Mouse (Mus musculus) ZHBTc4 (cell line): ENCODE results near the gene Pard3b.

Experiments
- DNase-seq: peaks from one replicate; pipeline ENCODE4 v3.0.0-alpha.2; 2011; ENCODE audit warnings: low read depth, low spot score

Gene Pard3b

GRCm38 (mm10) chr1:62244191-62244984 is 605.8 kb downstream of the Pard3b start:
- DNase-seq: no peak

DNA sequence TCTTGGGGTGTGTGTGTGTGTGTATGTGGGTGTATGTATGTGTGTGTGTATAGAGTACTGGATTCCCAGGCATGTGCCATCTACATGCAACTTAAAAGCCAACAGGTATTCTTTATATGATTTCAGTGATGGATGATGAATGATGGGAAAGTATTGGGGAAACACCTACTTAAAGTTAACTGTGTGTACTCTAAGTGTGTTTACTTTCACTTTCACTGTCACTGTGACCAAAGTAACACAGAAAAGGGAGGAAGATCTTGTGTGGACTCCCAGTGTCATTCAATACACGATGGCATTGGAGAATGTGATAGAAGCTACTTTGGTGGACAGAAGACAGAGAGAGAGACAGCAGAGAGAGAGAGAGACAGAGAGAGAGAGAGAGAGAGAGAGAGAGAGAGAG is 613.8 kb downstream of the Pard3b start:
- no peak for DNase-seq

GRCm38 (mm10) chr1:62254316-62254715 is 615.7 kb downstream of the Pard3b start:
- no peak for DNase-seq

- no peak for DNase-seq
Measured at GRCm38 (mm10) chr1:62254888-62255287, 616.3 kb downstream of the Pard3b start.

DNA sequence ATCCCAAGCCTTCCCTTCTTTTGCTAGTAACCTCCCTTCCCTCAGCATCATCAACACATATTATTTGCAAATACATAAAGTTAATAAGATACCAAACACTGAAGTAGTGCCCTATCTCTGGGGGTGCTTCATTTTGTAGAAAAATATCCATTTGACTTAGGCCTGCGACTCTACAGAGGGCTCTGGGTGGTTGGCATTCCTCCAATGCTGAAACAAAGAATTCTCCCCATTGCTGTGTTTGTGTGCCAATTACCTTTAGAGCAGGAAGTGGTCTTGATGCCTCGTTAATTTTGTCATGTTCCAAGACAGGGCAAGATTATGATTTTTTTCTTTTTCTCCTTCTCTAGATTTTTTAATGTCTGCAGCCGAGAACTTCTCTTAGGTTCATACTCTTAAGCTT is 637.8 kb downstream of the Pard3b start:
- no peak for DNase-seq

GRCm38 (mm10) chr1:62278586-62278985 is 640.0 kb downstream of the Pard3b start:
- DNase-seq: no peak

DNA sequence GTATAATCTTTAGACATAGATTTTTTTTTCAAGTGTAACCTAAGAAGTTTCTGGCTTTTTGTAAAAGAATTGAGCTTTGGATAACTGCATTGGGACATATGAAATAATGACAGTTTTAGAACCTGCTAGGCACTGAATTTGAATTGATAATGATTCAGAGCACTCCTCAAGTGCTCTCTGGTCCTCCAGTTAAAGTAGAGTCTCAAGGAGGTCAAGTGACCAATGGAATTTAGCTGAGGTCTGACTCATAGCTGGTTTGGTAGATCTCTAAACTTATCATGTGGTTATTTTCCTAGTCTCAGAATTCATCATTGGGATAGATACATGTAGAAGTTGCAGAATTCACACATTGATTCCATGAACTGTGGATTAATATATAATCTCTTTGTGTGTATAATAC is 642.0 kb downstream of the Pard3b start:
- no peak for DNase-seq

DNA sequence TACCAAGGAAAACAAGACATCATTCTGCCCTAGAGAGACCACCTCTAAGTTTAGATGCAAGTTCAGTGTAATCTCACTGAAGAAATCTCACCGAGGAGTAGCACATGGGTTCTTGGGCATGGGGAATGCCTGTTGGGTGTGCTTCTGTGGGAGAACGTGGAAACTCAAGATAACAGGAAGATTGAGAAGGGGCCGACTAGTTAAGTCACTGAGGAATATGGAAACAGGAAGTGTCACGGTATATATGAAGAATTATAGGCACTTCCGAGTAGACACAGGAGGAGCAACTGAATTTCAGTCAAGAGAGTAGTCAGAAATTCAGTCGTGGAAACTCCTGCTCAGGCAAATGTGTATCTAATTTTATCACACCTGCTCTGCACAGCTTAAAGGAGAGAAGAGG is 644.2 kb downstream of the Pard3b start:
- no peak for DNase-seq

GRCm38 (mm10) chr1:62283624-62284023 is 645.0 kb downstream of the Pard3b start:
- DNase-seq: no peak

GRCm38 (mm10) chr1:62309376-62309775 is 670.8 kb downstream of the Pard3b start:
- no peak for DNase-seq

GRCm38 (mm10) chr1:62325237-62325636 is 686.6 kb downstream of the Pard3b start:
- DNase-seq: peak; percentile 16

DNA sequence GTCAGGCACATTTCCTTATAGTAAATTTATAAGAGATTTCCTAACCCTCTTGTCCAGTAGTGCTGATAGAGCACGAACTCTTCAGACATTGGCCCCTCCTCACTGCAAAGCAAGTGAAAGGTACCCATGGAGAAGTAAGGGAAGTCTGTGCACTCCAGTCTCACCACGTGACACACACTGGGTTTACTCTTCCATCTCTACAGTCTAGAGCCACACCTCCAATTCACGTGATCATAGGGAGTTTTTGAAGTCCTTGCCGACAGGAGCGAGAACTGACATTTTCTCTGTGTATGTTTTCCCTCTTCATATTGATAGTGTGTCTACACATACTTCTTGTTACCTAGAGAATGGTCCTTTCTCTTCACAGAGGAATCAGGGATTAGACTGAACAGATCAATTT is 689.1 kb downstream of the Pard3b start:
- DNase-seq: no peak

DNA sequence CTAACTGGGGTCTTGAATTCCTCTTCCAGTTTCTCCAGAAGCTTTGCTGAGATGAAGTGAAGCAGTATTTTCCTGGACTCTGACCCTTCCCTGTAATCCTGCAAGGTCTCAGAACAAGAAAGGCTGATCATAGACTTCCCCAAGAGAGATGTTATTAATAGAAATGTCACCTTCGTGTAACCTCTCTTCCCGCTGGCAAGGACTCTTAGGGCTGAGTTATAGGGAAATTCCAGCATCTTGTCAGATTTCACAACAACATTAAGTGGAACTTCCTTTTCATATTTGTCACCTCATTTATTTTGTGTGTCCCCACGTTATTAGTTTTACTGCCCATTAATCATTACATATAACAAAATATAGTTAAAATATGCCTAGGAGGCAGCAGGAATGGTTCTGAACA is 690.2 kb downstream of the Pard3b start:
- no peak for DNase-seq

- no peak for DNase-seq
Measured at GRCm38 (mm10) chr1:62333016-62333415, 694.4 kb downstream of the Pard3b start.

- no peak for DNase-seq
Measured at GRCm38 (mm10) chr1:62334196-62334595, 695.6 kb downstream of the Pard3b start.

- DNase-seq: no peak
Measured at GRCm38 (mm10) chr1:62340261-62340660, 701.6 kb downstream of the Pard3b start.

DNA sequence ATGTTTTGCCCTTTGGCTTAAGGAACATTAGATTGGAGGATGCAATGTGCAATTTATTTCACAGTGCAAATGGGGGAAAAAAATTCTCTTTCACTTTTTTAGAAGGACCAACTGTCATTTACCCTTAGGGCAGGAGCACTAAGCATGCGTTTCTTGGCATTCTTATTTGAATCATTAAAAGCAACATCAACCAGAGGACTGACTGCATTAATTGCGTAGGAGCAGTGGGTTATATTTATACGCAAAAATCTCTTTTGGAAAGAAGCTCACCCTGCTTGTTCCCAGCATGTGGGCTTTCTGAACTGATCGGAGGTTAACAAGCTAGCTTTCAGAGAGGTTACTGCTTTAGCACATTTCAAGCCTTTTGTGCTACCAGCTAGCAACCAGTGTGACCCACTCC is 705.7 kb downstream of the Pard3b start:
- DNase-seq: no peak

DNA sequence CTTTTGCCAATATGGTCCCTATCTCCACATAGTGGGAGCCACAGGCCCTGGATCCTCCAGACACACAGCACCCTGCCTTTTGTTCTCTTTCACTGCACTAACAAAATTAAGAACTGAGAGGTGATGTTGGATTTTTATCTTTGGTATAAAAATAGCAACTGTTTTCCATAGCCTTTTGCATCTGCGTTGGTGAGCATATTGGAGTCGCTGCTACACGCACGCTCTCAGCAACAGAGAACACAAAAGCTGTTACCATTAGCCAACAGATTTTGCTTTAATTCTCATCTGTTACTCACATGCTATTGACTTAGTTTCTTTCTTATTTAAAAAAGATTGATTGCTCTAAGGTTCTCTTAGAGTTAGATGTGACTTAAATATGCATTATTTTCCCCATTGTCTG is 709.7 kb downstream of the Pard3b start:
- no peak for DNase-seq

- DNase-seq: no peak
Measured at GRCm38 (mm10) chr1:62355496-62355895, 716.9 kb downstream of the Pard3b start.

GRCm38 (mm10) chr1:62374427-62375050 is 735.9 kb downstream of the Pard3b start:
- DNase-seq: no peak

GRCm38 (mm10) chr1:62378335-62378734 is 739.7 kb downstream of the Pard3b start:
- DNase-seq: peak; percentile 61

- no peak for DNase-seq
Measured at GRCm38 (mm10) chr1:62382807-62383514, 744.3 kb downstream of the Pard3b start.

DNA sequence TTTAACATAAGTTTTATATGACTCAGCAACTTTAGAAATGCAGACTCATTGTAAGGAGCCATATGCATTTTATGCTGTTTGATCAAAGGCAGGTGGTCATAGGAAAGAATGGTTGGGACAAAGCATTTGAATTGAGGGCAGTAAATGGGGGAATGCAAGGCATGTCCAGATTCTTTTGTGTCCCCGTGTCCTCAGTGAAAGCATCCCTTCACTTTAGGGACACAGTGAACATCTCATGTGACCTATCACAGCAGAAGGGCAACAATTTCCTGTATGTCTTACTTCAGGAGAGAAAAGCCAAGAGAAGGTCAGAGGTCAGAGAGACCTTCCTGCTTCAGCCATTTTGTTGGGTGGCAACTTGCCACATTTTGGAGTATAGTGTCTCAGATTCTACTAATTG is 745.6 kb downstream of the Pard3b start:
- peak; percentile 57 for DNase-seq
